Mouse (Mus musculus) bone marrow macrophage, adult 2 months (primary cell): ENCODE measurements around the gene Phactr2.

Source experiments
- CTCF ChIP-seq: IDR thresholded peaks from 2 replicates; pipeline ENCODE4 v1.5.1; 2012; ENCODE audit warnings: low read depth, mild to moderate bottlenecking, low read length, moderate library complexity
- POLR2A ChIP-seq: IDR thresholded peaks from 2 replicates; pipeline ENCODE4 v1.6.1; 2012; ENCODE audit warnings: mild to moderate bottlenecking, low read depth, low read length, borderline replicate concordance

DNA sequence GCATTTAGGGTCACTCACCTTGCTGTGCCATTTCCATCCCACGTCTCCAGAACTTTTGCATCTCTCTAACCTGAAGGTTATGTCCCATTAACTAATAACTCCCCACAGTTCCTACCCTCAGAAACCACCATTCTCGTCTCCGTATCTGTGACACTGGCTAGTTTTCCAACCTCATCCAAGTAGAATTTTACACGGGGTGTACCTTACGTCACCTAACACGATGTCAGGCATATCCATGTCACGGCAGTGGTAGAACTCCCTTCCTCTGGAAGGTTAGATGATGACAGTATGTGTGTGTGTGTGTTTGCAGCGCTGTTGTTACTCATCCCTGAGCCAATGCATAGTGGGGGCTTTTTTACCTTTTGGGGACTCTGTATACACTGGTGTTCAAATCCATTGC, 225.1 kb downstream of the Phactr2 start:
- no peak for TF ChIP-seq POLR2A
- no peak for TF ChIP-seq CTCF
